Mouse (Mus musculus) kidney, adult 11 months (tissue): ENCODE results near the gene Rbmxl1.
"Not testable (repeated sequence)": the region's sequence is repeated elsewhere in the genome, so short reads cannot be mapped to it uniquely, and the experiment has no call there.

ENCODE experiments used
- DNase-seq: peaks from one replicate; pipeline ENCODE4 v3.0.0; 2022

Rbmxl1 gene

DNA sequence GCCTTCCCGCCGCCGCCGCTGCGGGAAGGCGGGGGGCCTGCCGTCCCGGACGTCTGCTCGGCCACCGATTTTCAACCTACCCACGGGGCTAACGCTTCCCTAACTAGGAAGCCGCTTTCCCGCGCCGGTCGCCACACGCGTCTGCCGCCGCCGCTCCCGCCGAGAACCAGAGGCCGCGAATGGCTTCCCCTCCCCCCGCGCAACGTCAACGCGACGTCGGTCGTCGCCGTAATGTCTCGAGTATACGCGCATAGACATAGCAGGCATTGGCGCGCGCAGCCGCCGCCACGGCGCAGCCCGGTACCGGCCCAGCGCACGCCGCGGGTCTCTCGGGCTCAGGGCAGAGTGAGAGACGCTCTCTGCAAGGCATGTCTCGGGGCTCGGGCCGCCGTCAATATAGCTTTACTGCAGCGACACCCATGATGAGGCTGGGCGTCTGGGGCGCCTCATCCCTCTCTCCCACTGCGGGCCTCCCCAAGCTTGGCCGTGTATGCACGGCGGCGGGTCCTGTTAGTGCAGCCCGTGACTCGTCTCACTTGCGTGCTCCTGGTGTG, at the start of gene Rbmxl1:
Gene Rbmxl1 (minus strand): TSS at position 180 of the 554 bp plus-strand sequence.
- DNase-seq = peak; percentile 73

GRCm38 (mm10) chr8:78556773-78557434, 48.2 kb upstream of the Rbmxl1 start:
- DNase-seq = no peak

- no peak for DNase-seq
Measured at GRCm38 (mm10) chr8:78555817-78556216, 47.1 kb upstream of the Rbmxl1 start.

GRCm38 (mm10) chr8:78550752-78551134, 42.0 kb upstream of the Rbmxl1 start:
- no peak for DNase-seq

- DNase-seq = no peak
Measured at GRCm38 (mm10) chr8:78549971-78550751, 41.5 kb upstream of the Rbmxl1 start.

DNA sequence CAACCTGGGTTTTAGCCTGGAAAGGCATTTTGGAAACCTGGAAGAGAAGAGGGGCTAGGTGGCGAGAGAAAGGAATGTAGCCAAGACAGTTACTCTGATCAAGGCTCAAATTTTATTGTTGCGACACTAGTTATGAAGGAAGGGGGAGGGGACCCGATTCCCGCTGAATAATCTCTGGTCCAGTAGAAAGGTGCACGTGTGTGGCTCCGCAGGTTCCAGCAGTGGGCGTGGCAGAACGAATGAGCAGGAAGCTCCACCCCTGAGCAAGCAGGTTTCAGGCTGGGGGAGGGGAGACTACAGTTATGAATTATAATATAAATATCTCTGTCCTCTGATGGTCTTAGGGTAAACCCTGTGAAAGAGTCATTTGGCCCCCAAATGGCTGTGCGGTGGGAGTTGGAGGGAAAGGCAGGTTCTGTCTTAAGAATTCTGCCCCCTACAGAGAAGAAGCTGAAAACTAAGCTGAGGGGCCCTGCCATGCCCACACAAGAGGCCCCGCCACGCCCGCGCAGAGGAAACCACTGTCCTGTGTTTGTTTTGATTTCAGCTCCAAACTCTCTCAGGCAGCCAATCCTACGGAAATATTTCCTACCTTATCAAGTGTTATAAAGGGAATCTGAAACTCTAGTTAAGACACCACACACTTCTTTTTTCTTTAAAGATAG, 36.6 kb upstream of the Rbmxl1 start:
- DNase-seq = not testable (repeated sequence)

DNA sequence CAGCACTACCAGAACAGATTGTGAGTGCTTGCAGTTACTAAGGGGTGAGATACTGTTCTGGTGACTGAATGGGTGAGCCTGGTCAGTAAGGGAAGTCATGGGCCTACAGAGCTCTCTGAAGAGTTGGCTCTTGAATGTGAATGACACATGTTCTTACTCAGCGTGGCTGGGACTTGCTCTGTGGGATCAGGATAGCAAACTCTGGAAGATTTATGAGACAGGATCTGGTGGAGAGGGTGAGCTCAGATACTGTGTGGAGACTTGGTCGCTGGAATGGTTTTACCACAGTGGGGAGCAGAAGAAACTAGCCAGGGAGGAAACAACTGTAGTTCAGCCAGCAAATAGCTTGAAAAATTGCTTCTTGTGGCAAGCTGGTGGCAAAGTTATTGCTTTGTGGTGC, 35.8 kb upstream of the Rbmxl1 start:
- DNase-seq = no peak

GRCm38 (mm10) chr8:78543621-78544020, 34.9 kb upstream of the Rbmxl1 start:
- DNase-seq = no peak

DNA sequence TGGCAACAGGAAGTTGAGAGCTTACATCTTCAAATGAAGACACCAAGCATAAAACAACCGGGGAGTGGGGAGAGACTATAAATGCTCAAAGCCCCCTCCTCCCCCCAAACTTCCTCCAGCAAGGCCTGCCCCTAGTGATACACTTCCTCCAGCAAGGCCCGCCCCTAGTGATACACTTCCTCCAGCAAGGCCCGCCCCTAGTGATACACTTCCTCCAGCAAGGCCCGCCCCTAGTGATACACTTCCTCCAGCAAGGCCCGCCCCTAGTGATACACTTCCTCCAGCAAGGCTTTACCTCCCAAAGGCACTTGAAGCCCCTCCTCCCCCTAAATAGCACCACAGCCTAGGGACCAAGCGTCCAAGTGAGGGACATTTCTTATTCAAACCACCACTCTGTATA, 34.0 kb upstream of the Rbmxl1 start:
- DNase-seq = not testable (repeated sequence)

DNA sequence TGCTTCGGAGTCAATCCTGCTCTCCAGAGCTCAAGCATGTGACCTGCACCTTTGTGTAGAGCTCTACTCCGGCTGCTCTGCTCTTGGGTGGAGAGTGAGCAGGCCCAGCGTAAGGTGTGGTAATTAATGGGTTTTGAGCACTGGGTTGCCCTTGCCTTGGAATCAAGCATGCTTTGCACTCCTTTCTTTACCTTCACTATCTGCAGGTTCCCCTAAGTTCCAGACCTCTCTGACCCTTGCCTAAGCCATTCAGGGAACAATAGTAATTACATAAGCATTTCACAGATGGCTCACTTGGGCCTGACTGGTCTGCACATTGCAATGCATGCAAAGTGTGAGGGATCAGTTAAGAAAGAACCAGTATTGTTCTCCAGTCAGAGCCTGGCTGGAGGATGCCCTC, 29.1 kb upstream of the Rbmxl1 start:
- no peak for DNase-seq

DNA sequence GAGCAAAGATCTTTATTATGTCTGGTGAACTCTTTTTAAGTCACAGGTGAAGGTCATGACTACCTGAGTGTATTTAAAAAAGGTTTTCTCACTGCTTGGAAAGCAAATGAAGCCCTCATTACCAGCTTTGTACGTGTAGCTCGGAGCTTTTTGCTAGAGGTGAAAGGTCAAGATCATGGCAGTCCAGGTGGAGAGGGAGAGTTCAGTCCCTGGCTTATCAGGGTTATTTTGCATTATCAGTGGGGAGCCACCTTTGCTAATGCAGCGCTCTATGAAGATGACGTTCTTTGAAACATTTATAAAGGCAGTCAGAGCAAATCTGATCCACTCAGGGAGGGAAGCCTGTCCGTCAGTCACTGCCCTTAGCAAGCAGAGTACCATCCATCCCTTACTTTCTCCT, 28.0 kb upstream of the Rbmxl1 start:
- no peak for DNase-seq

- DNase-seq = no peak
Measured at GRCm38 (mm10) chr8:78533981-78534380, 25.3 kb upstream of the Rbmxl1 start.

DNA sequence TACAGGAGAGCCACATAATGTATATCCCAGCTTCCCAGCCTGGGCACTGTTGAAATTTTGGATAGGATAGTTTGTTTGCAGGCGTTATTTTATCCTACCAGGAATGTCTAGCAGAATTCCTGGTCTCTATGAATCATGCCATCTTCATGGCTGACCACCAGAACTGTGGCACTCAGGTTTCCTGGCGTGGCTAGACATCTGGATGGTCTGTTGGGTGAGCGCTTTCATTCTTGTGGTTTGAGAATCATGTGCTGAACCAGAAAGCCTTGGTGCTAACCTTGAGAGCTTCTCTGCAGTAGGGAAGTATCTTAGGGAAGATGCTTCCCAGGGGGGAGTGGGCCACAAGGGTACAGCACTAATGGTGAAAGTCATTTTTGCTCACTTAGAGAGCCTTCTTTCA, 6.4 kb upstream of the Rbmxl1 start:
- no peak for DNase-seq

- no peak for DNase-seq
Measured at GRCm38 (mm10) chr8:78514706-78515105, 6.0 kb upstream of the Rbmxl1 start.

- no peak for DNase-seq
Measured at GRCm38 (mm10) chr8:78513106-78513505, 4.4 kb upstream of the Rbmxl1 start.

DNA sequence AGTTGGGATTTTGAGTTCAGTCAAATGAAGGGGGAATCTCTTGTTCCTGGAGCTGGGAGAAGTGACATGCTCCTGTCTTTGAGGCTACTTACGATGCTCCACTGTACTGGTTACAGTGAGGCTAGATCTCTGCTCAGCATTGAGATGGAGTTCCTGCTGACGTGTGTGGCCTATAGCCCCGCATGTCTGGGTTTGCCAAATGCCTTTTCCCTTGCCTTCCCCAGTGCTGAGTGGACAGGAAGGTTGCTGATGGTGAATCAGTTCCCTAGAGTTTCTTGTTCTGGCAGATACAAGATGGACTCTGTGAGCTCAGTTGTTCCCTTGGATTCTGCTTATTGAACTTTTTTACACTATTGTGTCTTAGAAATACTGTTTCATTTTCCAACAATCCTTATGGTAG, 2.2 kb upstream of the Rbmxl1 start:
- DNase-seq = no peak

GRCm38 (mm10) chr8:78510094-78510493, 1.4 kb upstream of the Rbmxl1 start:
- no peak for DNase-seq

DNA sequence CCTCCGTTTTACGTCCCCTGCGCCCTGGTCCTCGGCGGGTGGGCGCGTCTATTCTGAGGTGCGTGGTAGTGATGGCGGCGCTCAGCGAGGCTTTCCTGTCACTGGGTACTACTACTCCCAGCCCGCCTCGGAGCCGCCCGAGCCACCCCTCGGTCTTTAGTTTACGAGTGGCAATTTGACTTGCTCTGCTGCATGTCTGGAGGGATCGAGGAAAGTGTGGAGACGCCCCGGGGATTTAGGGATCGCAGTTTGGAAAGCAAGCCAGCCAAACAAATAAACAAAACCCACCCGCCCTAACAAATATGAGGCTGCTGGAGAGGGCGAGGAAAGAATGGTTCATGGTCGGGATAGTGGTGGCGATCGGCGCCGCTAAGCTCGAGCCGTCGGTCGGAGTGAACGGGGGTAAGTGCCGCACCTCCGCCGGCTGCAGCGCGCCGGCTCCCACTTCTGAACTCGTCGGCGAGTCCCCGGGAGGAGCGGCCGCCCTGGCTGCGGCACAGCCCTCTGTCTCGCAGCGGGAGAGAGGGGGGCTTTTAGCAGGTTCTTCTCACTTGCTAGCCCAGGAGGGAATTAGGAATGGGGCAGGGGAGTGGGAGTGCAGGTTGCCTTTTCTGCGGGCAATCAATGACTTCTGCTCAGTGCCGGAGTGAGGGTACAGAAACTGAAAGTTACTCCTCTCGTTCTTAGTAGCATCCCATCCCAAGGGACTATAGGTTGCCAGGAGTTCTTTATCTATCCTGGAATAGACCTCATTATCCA, 754 bp upstream of the Rbmxl1 start, which contains the start of gene Slc10a7:
Gene Slc10a7 (plus strand): TSS at position 74 of the 759 bp plus-strand sequence.
- peak; percentile 81 for DNase-seq

DNA sequence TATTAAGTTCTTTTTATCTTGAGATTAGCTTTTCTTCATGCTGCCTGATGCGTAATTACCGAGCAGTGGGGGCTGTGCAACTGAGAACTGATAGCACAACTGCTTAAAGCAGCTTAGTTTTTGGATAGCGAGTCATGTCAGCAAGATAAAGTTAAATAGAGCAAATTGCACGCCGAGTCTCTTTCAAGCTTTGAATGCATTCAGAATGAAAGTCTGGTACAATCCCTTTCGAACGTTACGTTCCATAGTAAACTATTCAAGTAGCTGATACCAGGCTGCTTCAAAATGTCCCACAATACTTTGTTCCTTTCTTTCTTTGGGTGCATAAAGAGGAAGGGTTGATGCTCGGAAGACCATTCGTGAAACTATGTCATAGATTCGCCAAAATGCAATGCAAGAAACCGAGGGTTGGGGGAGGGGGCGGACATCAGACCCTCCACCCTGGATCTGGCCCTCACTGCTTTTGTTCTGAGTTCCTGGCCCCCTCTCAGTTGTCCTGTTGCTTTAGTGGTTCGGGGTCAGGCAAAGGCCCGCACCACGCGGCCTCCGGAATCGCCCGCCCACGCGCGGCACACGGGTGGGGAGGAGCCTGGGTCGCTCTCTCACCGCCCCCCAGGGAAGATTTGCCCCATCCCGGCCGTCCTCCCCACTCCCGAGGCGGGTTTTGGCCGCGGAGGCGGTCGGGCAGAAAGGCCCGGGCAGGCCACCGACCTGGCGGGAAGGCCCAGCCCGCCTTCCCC, 549 bp downstream of the Rbmxl1 start:
- DNase-seq = no peak

DNA sequence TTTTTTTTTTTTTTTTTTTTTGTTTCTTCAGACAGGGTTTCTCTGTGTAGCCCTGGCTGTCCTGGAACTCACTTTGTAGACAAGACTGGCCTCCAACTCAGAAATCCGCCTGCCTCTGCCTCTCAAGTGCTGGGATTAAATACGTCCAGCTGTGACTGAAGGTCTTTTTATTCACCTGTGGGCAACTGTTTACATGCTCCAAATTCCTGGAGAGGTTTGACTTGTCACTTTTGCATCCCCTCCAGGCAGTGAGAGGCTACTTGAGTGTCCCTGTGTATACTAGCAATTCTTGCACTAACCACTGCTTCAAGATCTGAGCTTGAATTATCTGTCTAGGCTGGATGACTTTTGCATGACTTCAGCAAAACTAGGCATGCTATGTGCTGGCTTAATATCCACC, 6.0 kb downstream of the Rbmxl1 start:
- no peak for DNase-seq

DNA sequence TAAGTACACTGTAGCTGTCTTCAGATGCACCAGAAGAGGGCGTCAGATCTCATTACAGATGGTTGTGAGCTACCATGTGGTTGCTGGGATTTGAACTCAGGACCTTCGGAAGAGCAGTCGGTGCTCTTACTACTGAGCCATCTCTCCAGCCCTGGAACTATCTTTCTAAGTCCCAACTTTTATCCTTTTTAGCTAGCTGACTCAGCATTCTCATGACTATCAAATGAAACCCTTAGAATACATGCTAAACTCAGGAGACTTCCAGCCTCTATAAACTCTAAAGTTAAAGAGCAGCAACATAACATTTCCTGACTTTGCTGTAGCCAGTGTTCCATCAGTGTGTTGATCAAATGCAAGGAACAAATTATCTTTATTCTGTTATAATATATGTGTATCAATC, 12.4 kb downstream of the Rbmxl1 start:
- not testable (repeated sequence) for DNase-seq

DNA sequence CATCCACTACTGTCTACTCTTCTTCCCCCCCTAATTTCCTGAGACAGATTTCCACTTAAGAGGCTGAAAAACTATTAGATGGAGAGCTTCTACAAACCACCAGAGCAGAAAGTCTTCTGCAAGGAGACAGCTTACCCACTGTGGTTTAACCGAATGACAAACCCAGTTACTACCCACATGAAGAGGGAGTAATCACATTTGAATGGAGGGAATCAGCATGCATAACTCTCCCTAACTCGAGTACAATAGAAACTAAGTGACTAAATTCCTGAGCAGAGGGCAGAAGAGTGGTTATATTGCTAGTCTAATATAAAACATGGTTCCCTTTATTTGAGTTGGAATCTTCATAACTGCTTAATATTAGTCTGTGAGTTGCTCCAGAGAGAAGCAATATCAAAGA, 15.7 kb downstream of the Rbmxl1 start:
- DNase-seq = no peak
